Mouse (Mus musculus): ENCODE measurements around the gene Mfsd12. TPM values are rescaled to one million over a fixed set of nuclear protein-coding genes. Genes with fewer than 3 reads are reported as not detected.

Gene Mfsd12
- polyA plus RNA-seq, 1 experiment from 2014 or later, result 10.7 TPM

DNA sequence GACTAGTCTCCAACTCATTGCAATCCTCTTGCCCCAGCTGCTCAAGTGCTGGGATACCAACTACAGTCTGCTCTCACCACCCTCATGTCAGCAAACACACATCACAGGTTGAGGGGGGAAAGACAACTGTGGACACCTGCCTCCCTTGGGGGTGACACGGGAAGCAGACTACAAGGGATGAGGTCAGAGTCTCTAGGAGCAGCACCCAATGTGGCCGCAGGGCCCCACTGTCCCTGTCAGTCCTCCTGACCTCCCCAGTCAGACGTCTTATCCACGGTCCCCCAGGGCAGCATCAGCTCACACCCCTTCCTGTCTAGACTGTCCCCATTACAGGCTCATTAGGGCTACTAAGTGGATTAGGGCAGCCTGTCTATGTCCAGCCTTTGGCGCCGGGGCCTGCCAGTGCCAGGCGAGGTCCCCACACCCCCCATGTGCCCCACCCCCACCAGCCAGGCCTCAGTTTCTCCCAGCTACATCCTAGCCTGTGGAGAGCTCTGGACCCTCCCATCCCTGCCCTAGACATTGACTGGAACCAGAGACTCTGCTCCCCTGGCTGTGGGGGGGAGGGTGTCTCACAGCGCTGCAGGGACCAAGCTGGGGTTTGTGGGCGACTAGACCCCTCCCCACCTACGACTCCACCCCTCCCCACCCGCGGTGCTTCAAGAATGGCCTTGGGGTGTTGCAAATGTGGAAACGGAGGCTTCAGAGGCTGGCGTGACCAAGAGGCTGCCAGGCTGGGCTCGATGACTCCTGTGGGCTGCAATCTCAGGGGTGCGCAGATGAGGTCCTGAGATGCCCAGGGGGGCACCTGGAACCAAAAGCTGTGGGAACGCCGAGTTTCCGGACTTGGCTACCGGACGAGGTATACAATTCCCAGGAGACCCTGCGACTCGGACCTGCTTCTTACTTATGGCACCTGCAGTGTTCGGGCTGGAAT is 49.5 kb downstream of the Mfsd12 start:
- peaks cover 87% of the 10 kb centered on the region for H3K4me1 ChIP-seq
- H3K9me3 ChIP-seq, result no peaks in the 10 kb centered on the region
- ATAC-seq (ENCODE audit: insufficient number of reproducible peaks, insufficient read depth, low FRiP score, low TSS enrichment, low read depth), result no peak
- peak overlapping the region; percentile 55 for H3K9ac ChIP-seq
- H3K27ac ChIP-seq, result 0 out of 2 replicates have a peak overlapping the region, but pooled peaks have one; percentile 7
- 17% methylated on average over 24 of the region's 24 CpGs for WGBS
- peak overlapping the region; percentile 17 for H3K4me3 ChIP-seq
- peak overlapping the region; percentile 41 for H3K4me2 ChIP-seq
- H3K36me3 ChIP-seq, result peaks cover 60% of the 10 kb centered on the region
- H3K27me3 ChIP-seq, result peaks cover 21% of the 10 kb centered on the region

DNA sequence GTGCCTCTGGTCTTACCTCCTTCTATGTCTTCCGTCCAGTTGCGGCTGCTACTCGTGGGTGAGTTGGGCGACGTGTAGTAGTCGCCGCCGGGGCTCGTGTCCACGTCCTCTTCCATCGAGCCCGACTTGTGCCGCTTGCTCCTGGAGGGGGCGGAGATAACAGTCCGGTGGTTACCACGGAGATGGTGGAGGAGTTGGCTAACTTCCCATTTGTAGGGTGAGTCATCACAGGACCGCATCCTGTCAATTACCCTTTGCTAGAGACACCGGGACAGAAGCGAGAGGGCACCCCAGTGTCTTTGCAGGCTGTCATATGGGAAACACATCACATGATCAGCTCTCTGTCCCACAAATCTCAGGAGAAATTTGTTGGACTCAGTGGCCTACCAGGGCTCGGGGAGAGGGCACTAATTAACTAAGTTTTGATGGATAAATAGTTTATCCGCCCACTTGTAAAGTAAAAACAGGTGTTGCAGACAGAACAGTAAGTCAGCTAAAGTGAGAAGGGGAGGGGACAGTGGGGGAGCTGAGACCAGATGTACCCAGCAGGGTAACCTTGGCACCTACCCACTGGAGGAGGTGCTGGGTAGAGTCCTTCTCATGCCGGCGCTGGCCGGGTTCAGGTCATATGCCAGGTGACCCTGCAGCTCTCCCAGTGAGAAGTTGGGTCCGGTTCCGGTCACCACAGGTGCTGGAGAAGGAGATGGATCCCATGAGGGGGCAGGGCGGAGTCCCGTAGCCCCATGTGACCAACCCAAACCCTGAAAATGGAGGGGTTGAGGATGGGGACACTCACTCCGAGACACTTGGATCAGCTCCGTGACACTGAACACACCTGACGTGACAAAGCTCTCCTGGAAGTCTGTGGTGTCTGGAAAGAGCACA is 50.5 kb downstream of the Mfsd12 start:
- Histone ChIP-seq H3K9me3 (no peaks in the 10 kb centered on the region), H3K36me3 (peaks cover 67% of the 10 kb centered on the region), H3K27me3 (peaks cover 21% of the 10 kb centered on the region), H3K4me3 (peak overlapping the region; percentile 17), H3K27ac (0 out of 2 replicates have a peak overlapping the region, but pooled peaks have one; percentile 16), H3K4me1 (peaks cover 87% of the 10 kb centered on the region), H3K9ac (peak overlapping the region; percentile 55), H3K4me2 (peak overlapping the region; percentile 41)
- WGBS, result 23% methylated on average over 31 of the region's 31 CpGs
- no peak for ATAC-seq (ENCODE audit: insufficient number of reproducible peaks, insufficient read depth, low FRiP score, low TSS enrichment, low read depth)

DNA sequence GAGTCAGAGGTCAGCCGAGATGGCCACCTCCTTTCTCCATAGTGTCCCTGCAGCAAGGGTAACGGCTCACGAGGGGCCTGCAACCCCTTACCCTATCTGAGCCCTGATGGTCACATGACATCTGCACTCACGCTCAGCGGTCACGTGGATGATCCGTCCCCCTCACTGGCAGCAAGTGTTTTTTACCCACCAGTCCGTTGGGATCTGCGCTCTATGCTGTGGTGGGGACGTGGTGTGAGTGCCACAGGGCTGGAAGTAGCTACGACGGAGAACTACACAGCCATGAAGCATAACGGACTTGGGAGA is 51.1 kb downstream of the Mfsd12 start:
- H3K4me3 ChIP-seq, result no peak overlapping the region
- ATAC-seq (ENCODE audit: insufficient number of reproducible peaks, insufficient read depth, low FRiP score, low TSS enrichment, low read depth), result no peak
- H3K9ac ChIP-seq, result no peak overlapping the region
- 0 out of 2 replicates have a peak overlapping the region, but pooled peaks have one; percentile 16 for H3K27ac ChIP-seq
- no peak overlapping the region for H3K4me2 ChIP-seq
- H3K4me1 ChIP-seq, result peaks cover 87% of the 10 kb centered on the region
- peaks cover 71% of the 10 kb centered on the region for H3K36me3 ChIP-seq
- H3K27me3 ChIP-seq, result peaks cover 21% of the 10 kb centered on the region
- no peaks in the 10 kb centered on the region for H3K9me3 ChIP-seq
- 47% methylated on average over 13 of the region's 13 CpGs for WGBS

DNA sequence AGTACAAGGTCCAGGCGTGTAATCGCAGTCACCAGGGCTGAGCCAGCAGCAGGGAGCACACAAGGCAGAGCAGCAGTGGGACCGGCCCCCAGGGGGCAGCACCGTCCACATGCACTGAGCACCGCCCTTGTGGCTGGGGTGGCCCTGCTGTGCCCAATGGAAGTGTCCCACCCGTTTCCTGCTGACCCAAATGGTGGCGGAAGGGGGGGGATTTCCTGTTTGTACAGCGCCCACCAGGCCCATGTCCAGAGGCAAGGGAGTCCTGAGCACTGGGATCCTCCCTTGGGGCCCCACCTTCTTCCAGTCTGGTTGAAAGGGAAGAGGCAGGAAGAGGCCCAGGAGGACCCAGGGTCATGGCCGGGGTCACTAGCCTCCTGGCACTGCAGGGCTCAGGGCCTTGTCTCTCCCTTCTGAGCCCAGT is 51.6 kb downstream of the Mfsd12 start:
- Histone ChIP-seq H3K9me3 (no peaks in the 10 kb centered on the region), H3K36me3 (peaks cover 70% of the 10 kb centered on the region), H3K4me2 (no peak overlapping the region), H3K4me3 (no peak overlapping the region), H3K27me3 (peaks cover 21% of the 10 kb centered on the region), H3K9ac (no peak overlapping the region), H3K4me1 (peaks cover 87% of the 10 kb centered on the region), H3K27ac (peak overlapping the region; percentile 23; the same call in 1 of the 2 replicates)
- WGBS, result 19% methylated on average over 9 of the region's 9 CpGs
- ATAC-seq (ENCODE audit: insufficient number of reproducible peaks, insufficient read depth, low FRiP score, low TSS enrichment, low read depth), result no peak

DNA sequence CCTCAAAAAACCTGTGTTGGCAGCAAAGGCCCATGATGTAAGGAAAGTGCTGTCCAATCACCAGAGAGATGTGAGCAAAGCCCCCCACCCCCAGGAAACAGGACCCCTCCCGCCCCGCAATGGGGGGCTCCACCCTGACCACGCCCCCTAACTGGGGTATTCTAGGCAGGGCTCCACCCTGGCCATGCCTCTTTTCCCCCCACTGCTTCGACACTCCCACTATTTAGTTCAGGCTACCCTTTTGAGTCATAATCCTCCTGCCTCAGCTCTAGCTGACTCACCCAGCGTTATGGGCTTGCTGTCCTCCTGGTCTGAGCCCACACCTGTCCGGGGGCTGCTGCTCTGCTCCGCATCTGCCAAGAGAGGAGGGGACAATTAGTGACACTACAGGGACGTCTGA is 52.0 kb downstream of the Mfsd12 start:
- Histone ChIP-seq H3K27me3 (peaks cover 21% of the 10 kb centered on the region), H3K4me2 (no peak overlapping the region), H3K9ac (no peak overlapping the region), H3K4me3 (no peak overlapping the region), H3K9me3 (no peaks in the 10 kb centered on the region), H3K4me1 (peaks cover 87% of the 10 kb centered on the region), H3K27ac (peak overlapping the region; percentile 23; the same call in 1 of the 2 replicates), H3K36me3 (peaks cover 66% of the 10 kb centered on the region)
- no peak for ATAC-seq (ENCODE audit: insufficient number of reproducible peaks, insufficient read depth, low FRiP score, low TSS enrichment, low read depth)
- 11% methylated on average over 8 of the region's 8 CpGs for WGBS

DNA sequence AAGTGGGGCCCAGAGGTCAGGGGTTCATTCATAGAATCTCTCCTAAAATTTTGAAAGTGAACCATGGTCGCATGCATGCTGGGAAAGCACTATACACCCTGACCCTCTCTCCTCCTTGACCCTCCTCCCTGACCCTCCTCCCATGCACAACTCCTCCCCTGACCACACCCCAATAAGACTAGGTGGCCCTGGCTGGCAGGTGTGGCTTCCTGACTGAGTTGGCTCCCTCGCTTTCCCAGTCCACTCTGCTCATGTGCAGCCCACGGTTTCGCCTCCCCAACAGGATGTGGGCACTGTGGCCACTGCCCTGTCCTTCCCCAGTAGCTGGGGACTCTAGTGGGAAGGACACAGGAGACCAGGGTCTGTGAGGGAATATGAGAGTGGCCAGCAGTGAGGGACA is 53.1 kb downstream of the Mfsd12 start:
- Histone ChIP-seq H3K4me3 (no peak overlapping the region), H3K9me3 (no peaks in the 10 kb centered on the region), H3K36me3 (peaks cover 60% of the 10 kb centered on the region), H3K4me1 (peaks cover 93% of the 10 kb centered on the region), H3K27ac (0 out of 2 replicates have a peak overlapping the region, but pooled peaks have one; percentile 66), H3K9ac (no peak overlapping the region), H3K4me2 (no peak overlapping the region), H3K27me3 (peaks cover 21% of the 10 kb centered on the region)
- WGBS, result 65% methylated on average over 4 of the region's 4 CpGs
- ATAC-seq (ENCODE audit: insufficient number of reproducible peaks, insufficient read depth, low FRiP score, low TSS enrichment, low read depth), result no peak

DNA sequence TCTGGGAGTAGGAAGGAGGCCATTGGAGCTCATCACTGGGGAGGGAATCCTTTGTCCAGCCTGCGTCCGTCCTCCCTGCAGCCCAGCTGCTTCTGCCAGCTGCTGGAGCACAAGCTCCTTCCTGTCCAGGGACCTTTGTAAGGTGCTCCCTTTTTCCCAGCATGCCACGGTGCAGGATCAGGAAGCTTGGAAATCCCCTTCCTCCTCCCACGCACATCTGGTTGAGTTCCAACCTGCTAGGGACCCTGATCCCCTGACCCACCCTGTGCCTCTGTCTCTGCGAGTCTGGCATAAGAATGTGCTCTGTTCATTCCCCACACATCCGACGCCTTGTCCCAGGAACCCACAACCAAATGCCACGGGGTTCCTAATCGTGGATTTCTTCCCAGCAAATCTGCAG is 53.7 kb downstream of the Mfsd12 start:
- Histone ChIP-seq H3K4me2 (no peak overlapping the region), H3K27ac (peak overlapping the region; percentile 66), H3K27me3 (peaks cover 21% of the 10 kb centered on the region), H3K4me1 (peaks cover 98% of the 10 kb centered on the region), H3K4me3 (no peak overlapping the region), H3K9ac (no peak overlapping the region), H3K36me3 (peaks cover 59% of the 10 kb centered on the region), H3K9me3 (no peaks in the 10 kb centered on the region)
- ATAC-seq (ENCODE audit: insufficient number of reproducible peaks, insufficient read depth, low FRiP score, low TSS enrichment, low read depth), result no peak
- WGBS, result 75% methylated on average over 9 of the region's 9 CpGs

DNA sequence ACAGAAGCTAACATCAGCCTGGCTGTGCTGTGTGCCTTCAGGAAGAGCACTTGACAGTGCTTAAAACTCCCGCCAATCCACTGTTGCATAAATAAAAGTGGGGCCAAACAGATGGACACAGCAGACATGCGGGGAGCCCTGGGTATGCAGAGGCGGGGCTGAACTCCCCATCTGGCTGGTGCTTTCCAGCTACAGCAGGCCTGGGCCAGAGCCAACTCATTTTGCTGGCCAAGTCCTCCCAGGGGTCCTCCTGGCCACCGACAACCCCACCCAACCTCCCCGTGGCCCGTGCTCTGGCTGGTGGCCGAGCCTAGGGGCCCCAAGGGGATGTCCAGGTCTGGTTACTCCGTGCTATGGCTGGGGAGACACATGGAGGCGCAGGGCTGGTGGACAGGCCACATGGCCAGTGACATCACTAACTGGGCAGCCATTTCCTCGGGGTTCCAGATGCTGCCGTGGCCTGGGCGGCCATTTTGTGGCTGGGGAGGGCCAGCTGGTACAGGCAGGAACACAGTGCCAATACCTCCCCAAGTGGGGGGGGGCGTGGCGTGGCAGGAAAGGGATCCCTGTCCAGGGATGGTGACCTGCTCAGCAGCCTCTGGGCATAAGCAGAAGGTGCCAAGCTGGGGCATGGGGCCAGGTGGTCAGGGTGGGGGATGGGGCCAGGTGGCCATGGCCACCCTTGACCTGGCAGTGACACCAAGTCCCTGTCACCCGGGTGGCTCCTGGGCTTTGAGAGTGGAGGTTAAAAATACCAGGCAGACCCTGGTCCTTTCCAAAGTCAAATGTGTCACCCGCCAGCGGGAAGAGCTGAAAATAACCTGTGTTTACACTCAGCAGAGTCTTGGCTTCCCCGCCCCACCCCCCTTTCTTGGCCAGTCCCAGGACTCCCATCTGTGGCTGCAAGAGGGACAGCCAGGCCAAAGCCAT is 54.4 kb downstream of the Mfsd12 start:
- peak overlapping the region; percentile 41; the same call in 1 of the 2 replicates for H3K9ac ChIP-seq
- ATAC-seq (ENCODE audit: insufficient number of reproducible peaks, insufficient read depth, low FRiP score, low TSS enrichment, low read depth), result no peak
- H3K27ac ChIP-seq, result peak overlapping the region; percentile 66
- no peak overlapping the region; the same call in 1 of the 2 replicates for H3K4me2 ChIP-seq
- H3K4me3 ChIP-seq, result no peak overlapping the region
- H3K4me1 ChIP-seq, result peaks cover 98% of the 10 kb centered on the region
- peaks cover 52% of the 10 kb centered on the region for H3K36me3 ChIP-seq
- H3K9me3 ChIP-seq, result no peaks in the 10 kb centered on the region
- 72% methylated on average over 18 of the region's 18 CpGs for WGBS
- peaks cover 18% of the 10 kb centered on the region for H3K27me3 ChIP-seq

DNA sequence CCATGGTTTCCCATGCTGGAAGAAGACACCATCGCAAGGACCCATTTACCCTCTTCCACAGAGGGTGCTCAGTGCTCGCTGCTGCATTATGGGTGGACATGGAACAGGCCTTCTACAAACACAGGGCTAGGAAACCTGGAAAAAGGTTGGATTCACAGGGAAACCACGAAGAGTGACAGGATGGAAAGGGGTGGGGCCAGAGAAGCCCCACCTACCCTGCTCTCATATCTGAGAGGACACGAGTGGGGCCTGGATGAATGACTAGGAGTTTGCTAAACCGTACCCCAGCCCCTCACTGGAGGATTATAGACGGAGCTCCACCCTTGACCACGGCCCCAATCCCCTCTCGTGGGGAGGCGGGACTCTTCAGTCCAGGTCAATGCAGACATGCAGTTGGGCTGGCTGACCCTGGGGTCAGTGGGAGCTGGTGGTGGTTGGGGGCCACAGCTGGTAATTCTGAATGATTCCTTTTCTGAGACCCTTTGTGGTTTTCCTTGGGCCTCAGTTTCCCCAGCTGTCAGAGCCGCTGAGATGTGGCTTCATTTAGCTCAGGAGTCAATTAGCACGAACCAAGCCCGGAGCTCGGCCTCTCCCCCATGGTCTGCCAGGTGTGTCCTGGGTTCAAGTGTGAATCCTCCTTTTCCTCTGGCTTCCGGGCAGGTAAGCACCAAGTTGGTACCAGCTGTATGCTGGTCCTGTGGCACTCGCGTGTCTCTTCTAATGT is 55.5 kb downstream of the Mfsd12 start:
- Histone ChIP-seq H3K9ac (0 out of 2 replicates have a peak overlapping the region, but pooled peaks have one; percentile 17), H3K4me3 (no peak overlapping the region), H3K27me3 (peaks cover 11% of the 10 kb centered on the region), H3K4me1 (peaks cover 98% of the 10 kb centered on the region), H3K27ac (peak overlapping the region; percentile 66), H3K4me2 (no peak overlapping the region), H3K9me3 (no peaks in the 10 kb centered on the region), H3K36me3 (peaks cover 44% of the 10 kb centered on the region)
- ATAC-seq (ENCODE audit: insufficient number of reproducible peaks, insufficient read depth, low FRiP score, low TSS enrichment, low read depth), result no peak
- 72% methylated on average over 16 of the region's 16 CpGs for WGBS
